Mouse (Mus musculus): Measurements from ENCODE around the gene Cer1. TPM values are rescaled to one million over a fixed set of nuclear protein-coding genes. Genes with fewer than 3 reads are reported as not detected.

Gene Cer1
- total and polyA plus RNA-seq, 3 experiments = not detected

GRCm38 (mm10) chr4:82921962-82922361, 37.0 kb upstream of the Cer1 start:
- Histone ChIP-seq H3K9me3 (replicated peaks; ENCODE audit: insufficient read depth, low read length) (no peaks in the 10 kb centered on the region), H3K27ac (ENCODE audit: control insufficient read depth, low read depth, low read length) (no peak overlapping the region), H3K9ac (ENCODE audit: control insufficient read depth, low read depth, low read length, poor library complexity, severe bottlenecking) (no peak overlapping the region), H3K4me1 (ENCODE audit: control insufficient read depth in 1 of 2, insufficient read depth in 2 of 2, low read length in 2 of 2) (no peaks in the 10 kb centered on the region), H3K36me3 (ENCODE audit: control insufficient read depth in 1 of 2, insufficient read depth in 2 of 2, low read length in 2 of 2) (no peaks in the 10 kb centered on the region), H3K4me3 (ENCODE audit: control insufficient read depth in 1 of 2, insufficient read depth in 1 of 2, low read depth in 2 of 2, low read length in 2 of 2) (no peak overlapping the region), H3K79me2 (ENCODE audit: control insufficient read depth, insufficient read depth, low read length, poor library complexity) (no peaks in the 10 kb centered on the region), H3K27me3 (ENCODE audit: control insufficient read depth in 1 of 2, insufficient read depth in 2 of 2, low read length in 2 of 2) (no peaks in the 10 kb centered on the region)
- no peak for TF ChIP-seq MXI1 (IDR thresholded peaks at IDR 0.05; ENCODE audit: low read depth, low read length)
- no peak for TF ChIP-seq GABPA (IDR thresholded peaks at IDR 0.05; ENCODE audit: low read depth, low read length)
- no peak for TF ChIP-seq POLR2AphosphoS5 (IDR thresholded peaks at IDR 0.05; ENCODE audit: borderline replicate concordance, low read depth, low read length)
- TF ChIP-seq GATA1 (IDR thresholded peaks at IDR 0.05; ENCODE audit: low read depth, low read length) = no peak
- no peak for TF ChIP-seq TAL1 (IDR thresholded peaks at IDR 0.05; ENCODE audit: low read length)
- TF ChIP-seq ZNF384 (IDR thresholded peaks at IDR 0.05; ENCODE audit: low read depth, low read length) = no peak
- TF ChIP-seq USF2 (IDR thresholded peaks at IDR 0.05; ENCODE audit: borderline replicate concordance in 1 of 2, insufficient read depth in 1 of 2, low read depth in 1 of 2, low read length in 2 of 2) = no peak
- no peak for TF ChIP-seq CTCF (IDR thresholded peaks at IDR 0.05 in 2 of 3, conservative IDR thresholded peaks at IDR 0.05 in 1 of 3; ENCODE audit: control insufficient read depth in 1 of 3, insufficient read depth in 1 of 3, low read depth in 2 of 3, low read length in 3 of 3, poor library complexity in 1 of 3, severe bottlenecking in 1 of 3)
- TF ChIP-seq E2F4 (IDR thresholded peaks at IDR 0.05; ENCODE audit: borderline replicate concordance, low read depth, low read length) = no peak
- no peak for TF ChIP-seq RCOR1 (IDR thresholded peaks at IDR 0.05; ENCODE audit: low read depth, low read length)
- TF ChIP-seq TCF12 (IDR thresholded peaks at IDR 0.05; ENCODE audit: low read depth, low read length) = no peak
- no peak for TF ChIP-seq MAFK (IDR thresholded peaks at IDR 0.05; ENCODE audit: borderline replicate concordance, low read depth, low read length)
- no peak for TF ChIP-seq CHD2 (IDR thresholded peaks at IDR 0.05; ENCODE audit: low read length)
- no peak for DNase-seq (ENCODE audit: low read depth, low spot score)

DNA sequence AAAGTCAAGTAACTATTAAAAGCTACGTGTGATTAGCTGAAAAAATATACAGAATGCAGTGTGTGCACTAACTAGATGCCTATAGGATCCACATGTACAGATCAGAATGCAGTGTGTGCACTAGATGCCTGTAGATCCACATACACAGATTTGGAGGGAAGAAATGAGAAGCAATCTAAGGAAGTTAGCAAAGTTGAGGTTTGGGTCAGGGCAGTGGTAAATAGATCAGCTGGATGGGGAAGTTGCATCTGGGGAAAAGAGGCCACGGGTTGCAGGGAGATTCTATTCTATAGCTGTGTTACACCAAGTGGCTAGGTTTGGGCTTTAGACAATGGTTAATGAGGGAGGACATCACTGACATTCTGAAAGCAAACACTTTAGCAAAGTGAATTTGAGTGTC, 33.7 kb upstream of the Cer1 start:
- no peak overlapping the region for H3K4me3 ChIP-seq (ENCODE audit: control insufficient read depth in 1 of 2, insufficient read depth in 1 of 2, low read depth in 2 of 2, low read length in 2 of 2)
- no peaks in the 10 kb centered on the region for H3K27me3 ChIP-seq (ENCODE audit: control insufficient read depth in 1 of 2, insufficient read depth in 2 of 2, low read length in 2 of 2)
- H3K9ac ChIP-seq (ENCODE audit: control insufficient read depth, low read depth, low read length, poor library complexity, severe bottlenecking) = no peak overlapping the region
- DNase-seq (ENCODE audit: low read depth, low spot score) = no peak
- H3K9me3 ChIP-seq (replicated peaks; ENCODE audit: insufficient read depth, low read length) = no peaks in the 10 kb centered on the region
- no peaks in the 10 kb centered on the region for H3K36me3 ChIP-seq (ENCODE audit: control insufficient read depth in 1 of 2, insufficient read depth in 2 of 2, low read length in 2 of 2)
- H3K79me2 ChIP-seq (ENCODE audit: control insufficient read depth, insufficient read depth, low read length, poor library complexity) = no peaks in the 10 kb centered on the region
- no peak for TF ChIP-seq GATA1 (IDR thresholded peaks at IDR 0.05; ENCODE audit: low read depth, low read length)
- TF ChIP-seq ETS1 (IDR thresholded peaks at IDR 0.05; ENCODE audit: low read depth, low read length) = no peak
- TF ChIP-seq USF1 (IDR thresholded peaks at IDR 0.05; ENCODE audit: low read depth, low read length) = no peak
- no peak for TF ChIP-seq MXI1 (IDR thresholded peaks at IDR 0.05; ENCODE audit: low read depth, low read length)
- no peak for TF ChIP-seq TBP (IDR thresholded peaks at IDR 0.05; ENCODE audit: low read depth, low read length)
- no peak for TF ChIP-seq MAZ (IDR thresholded peaks at IDR 0.05; ENCODE audit: low read depth, low read length)
- no peak for TF ChIP-seq TAL1 (IDR thresholded peaks at IDR 0.05; ENCODE audit: low read length)
- no peak for TF ChIP-seq ZMIZ1 (IDR thresholded peaks at IDR 0.05; ENCODE audit: low read depth, low read length)
- no peak for TF ChIP-seq JUND (IDR thresholded peaks at IDR 0.05; ENCODE audit: low read depth, low read length)
- no peak overlapping the region for H3K27ac ChIP-seq (ENCODE audit: control insufficient read depth, low read depth, low read length)
- H3K4me1 ChIP-seq (ENCODE audit: control insufficient read depth in 1 of 2, insufficient read depth in 2 of 2, low read length in 2 of 2) = no peaks in the 10 kb centered on the region
